Mouse (Mus musculus): ENCODE measurements at regions not wholly inside any gene's neighbourhood (a gene's known extent, or its start where the extent isn't known, plus 50 kb on each side); places are given as distances from the start of the nearest gene placed in this dataset.

- Histone ChIP-seq H3K36me3 (no peaks in the 10 kb centered on the region), H3K4me1 (replicated peaks) (0 out of 2 replicates have a peak, but pooled peaks cover 4% of the 10 kb centered on the region), H3K27ac (no peak overlapping the region), H3K4me2 (replicated peaks) (no peak overlapping the region), H3K9me3 (no peaks in the 10 kb centered on the region), H3K27me3 (no peaks in the 10 kb centered on the region), H3K4me3 (replicated peaks) (no peak overlapping the region), H3K9ac (replicated peaks) (no peak overlapping the region)
- ATAC-seq, result no peak
- 6% methylated on average over 5 of the region's 5 CpGs for WGBS
Measured at GRCm38 (mm10) chr9:113601451-113601850, 106.6 kb downstream of the Pdcd6ip start.

- WGBS, result 69% methylated on average over 6 of the region's 6 CpGs
- no peak overlapping the region for H3K9ac ChIP-seq (replicated peaks)
- H3K36me3 ChIP-seq, result no peaks in the 10 kb centered on the region
- ATAC-seq, result no peak
- H3K4me1 ChIP-seq (replicated peaks), result no peaks in the 10 kb centered on the region
- H3K4me2 ChIP-seq (replicated peaks), result no peak overlapping the region
- H3K9me3 ChIP-seq, result no peaks in the 10 kb centered on the region
- H3K27me3 ChIP-seq, result no peaks in the 10 kb centered on the region
- no peak overlapping the region for H3K27ac ChIP-seq
- no peak overlapping the region for H3K4me3 ChIP-seq (replicated peaks)
Measured at GRCm38 (mm10) chr9:113587260-113587659, 120.8 kb downstream of the Pdcd6ip start.

- Histone ChIP-seq H3K4me1 (replicated peaks) (no peaks in the 10 kb centered on the region), H3K4me3 (replicated peaks) (no peak overlapping the region)
Measured at GRCm38 (mm10) chr9:113586477-113586876, 121.6 kb downstream of the Pdcd6ip start.

GRCm38 (mm10) chr9:113578221-113578620 lies 129.8 kb downstream of the Pdcd6ip start:
- no peak for ATAC-seq
- 71% methylated on average over 9 of the region's 9 CpGs for WGBS
- no peaks in the 10 kb centered on the region for H3K4me1 ChIP-seq (replicated peaks)
- H3K9ac ChIP-seq (replicated peaks), result no peak overlapping the region
- H3K9me3 ChIP-seq, result no peaks in the 10 kb centered on the region
- no peak overlapping the region for H3K27ac ChIP-seq
- H3K4me3 ChIP-seq (replicated peaks), result no peak overlapping the region
- no peak overlapping the region for H3K4me2 ChIP-seq (replicated peaks)
- H3K27me3 ChIP-seq, result no peaks in the 10 kb centered on the region
- no peaks in the 10 kb centered on the region for H3K36me3 ChIP-seq

More at GRCm38 (mm10) chr9:113586477-113586876, 121.6 kb downstream of the Pdcd6ip start:
- no peak for ATAC-seq
- 95% methylated on average over 4 of the region's 4 CpGs for WGBS
- no peaks in the 10 kb centered on the region for H3K9me3 ChIP-seq
- H3K36me3 ChIP-seq, result no peaks in the 10 kb centered on the region
- no peak overlapping the region for H3K27ac ChIP-seq
- no peaks in the 10 kb centered on the region for H3K27me3 ChIP-seq
- no peak overlapping the region for H3K4me2 ChIP-seq (replicated peaks)
- no peak overlapping the region for H3K9ac ChIP-seq (replicated peaks)

GRCm38 (mm10) chr9:113568849-113569248 lies 139.2 kb downstream of the Pdcd6ip start:
- Histone ChIP-seq H3K36me3 (no peaks in the 10 kb centered on the region), H3K4me3 (replicated peaks) (no peak overlapping the region), H3K27me3 (no peaks in the 10 kb centered on the region), H3K4me2 (replicated peaks) (no peak overlapping the region), H3K4me1 (replicated peaks) (no peaks in the 10 kb centered on the region), H3K9me3 (no peaks in the 10 kb centered on the region), H3K9ac (replicated peaks) (no peak overlapping the region), H3K27ac (no peak overlapping the region)
- 92% methylated on average over 1 of the region's 1 CpGs for WGBS
- no peak for ATAC-seq

GRCm38 (mm10) chr9:113567705-113568104 lies 140.4 kb downstream of the Pdcd6ip start:
- H3K4me3 ChIP-seq (replicated peaks), result no peak overlapping the region
- H3K9ac ChIP-seq (replicated peaks), result no peak overlapping the region
- H3K27ac ChIP-seq, result no peak overlapping the region
- no peaks in the 10 kb centered on the region for H3K4me1 ChIP-seq (replicated peaks)
- no peaks in the 10 kb centered on the region for H3K36me3 ChIP-seq
- H3K4me2 ChIP-seq (replicated peaks), result no peak overlapping the region
- no peaks in the 10 kb centered on the region for H3K27me3 ChIP-seq
- H3K9me3 ChIP-seq, result no peaks in the 10 kb centered on the region
- no peak for ATAC-seq
- WGBS, result 89% methylated on average over 1 of the region's 1 CpGs

- H3K27ac ChIP-seq, result no peak overlapping the region
- ATAC-seq, result no peak
- no peaks in the 10 kb centered on the region for H3K4me1 ChIP-seq (replicated peaks)
- no peaks in the 10 kb centered on the region for H3K27me3 ChIP-seq
- no peak overlapping the region for H3K4me3 ChIP-seq (replicated peaks)
- H3K4me2 ChIP-seq (replicated peaks), result no peak overlapping the region
- H3K36me3 ChIP-seq, result no peaks in the 10 kb centered on the region
- no peak overlapping the region for H3K9ac ChIP-seq (replicated peaks)
- 86% methylated on average over 3 of the region's 3 CpGs for WGBS
- no peaks in the 10 kb centered on the region for H3K9me3 ChIP-seq
Measured at GRCm38 (mm10) chr9:113566620-113567019, 141.4 kb downstream of the Pdcd6ip start.

GRCm38 (mm10) chr9:113553911-113554310 lies 154.1 kb downstream of the Pdcd6ip start:
- no peak for ATAC-seq
- Histone ChIP-seq H3K9me3 (no peaks in the 10 kb centered on the region; the same call in 1 of the 2 replicates), H3K27ac (no peak overlapping the region), H3K27me3 (no peaks in the 10 kb centered on the region), H3K36me3 (no peaks in the 10 kb centered on the region), H3K4me2 (replicated peaks) (no peak overlapping the region), H3K4me1 (replicated peaks) (no peaks in the 10 kb centered on the region), H3K4me3 (replicated peaks) (no peak overlapping the region), H3K9ac (replicated peaks) (no peak overlapping the region)
- WGBS, result 93% methylated on average over 12 of the region's 12 CpGs

- H3K4me1 ChIP-seq (replicated peaks), result no peaks in the 10 kb centered on the region
- no peak for ATAC-seq
- H3K4me2 ChIP-seq (replicated peaks), result no peak overlapping the region
- no peaks in the 10 kb centered on the region for H3K9me3 ChIP-seq
- no peak overlapping the region for H3K4me3 ChIP-seq (replicated peaks)
- H3K36me3 ChIP-seq, result no peaks in the 10 kb centered on the region
- H3K27me3 ChIP-seq, result no peaks in the 10 kb centered on the region
- H3K27ac ChIP-seq, result no peak overlapping the region
- 86% methylated on average over 3 of the region's 3 CpGs for WGBS
- H3K9ac ChIP-seq (replicated peaks), result no peak overlapping the region
Measured at GRCm38 (mm10) chr9:113547458-113547857, 160.6 kb downstream of the Pdcd6ip start.

- H3K4me3 ChIP-seq (replicated peaks), result no peak overlapping the region
- 88% methylated on average over 2 of the region's 2 CpGs for WGBS
Measured at GRCm38 (mm10) chr9:113528586-113528985, 179.5 kb downstream of the Pdcd6ip start.

GRCm38 (mm10) chr9:113524307-113524706 lies 183.8 kb downstream of the Pdcd6ip start:
- no peaks in the 10 kb centered on the region for H3K36me3 ChIP-seq
- no peak overlapping the region for H3K4me3 ChIP-seq (replicated peaks)
- H3K9me3 ChIP-seq, result no peaks in the 10 kb centered on the region
- H3K27me3 ChIP-seq, result no peaks in the 10 kb centered on the region
- H3K27ac ChIP-seq, result no peak overlapping the region
- no peak for ATAC-seq
- 0 out of 2 replicates have a peak, but pooled peaks cover 3% of the 10 kb centered on the region for H3K4me1 ChIP-seq (replicated peaks)
- 78% methylated on average over 3 of the region's 3 CpGs for WGBS
- no peak overlapping the region for H3K4me2 ChIP-seq (replicated peaks)
- no peak overlapping the region for H3K9ac ChIP-seq (replicated peaks)

More at GRCm38 (mm10) chr9:113528586-113528985, 179.5 kb downstream of the Pdcd6ip start:
- Histone ChIP-seq H3K9ac (replicated peaks) (no peak overlapping the region), H3K36me3 (no peaks in the 10 kb centered on the region), H3K4me1 (replicated peaks) (no peaks in the 10 kb centered on the region), H3K27me3 (no peaks in the 10 kb centered on the region), H3K27ac (no peak overlapping the region), H3K9me3 (no peaks in the 10 kb centered on the region), H3K4me2 (replicated peaks) (no peak overlapping the region)
- no peak for ATAC-seq

- no peak for ATAC-seq
- 89% methylated on average over 2 of the region's 2 CpGs for WGBS
- Histone ChIP-seq H3K27me3 (no peaks in the 10 kb centered on the region), H3K9ac (replicated peaks) (no peak overlapping the region), H3K4me1 (replicated peaks) (0 out of 2 replicates have a peak, but pooled peaks cover 3% of the 10 kb centered on the region), H3K4me2 (replicated peaks) (no peak overlapping the region), H3K9me3 (no peaks in the 10 kb centered on the region), H3K27ac (no peak overlapping the region), H3K36me3 (no peaks in the 10 kb centered on the region), H3K4me3 (replicated peaks) (no peak overlapping the region)
Measured at GRCm38 (mm10) chr9:113523173-113523572, 184.9 kb downstream of the Pdcd6ip start.

- WGBS, result 67% methylated on average over 10 of the region's 10 CpGs
- ATAC-seq, result peak; percentile 30; the same call in 1 of the 2 replicates
- Histone ChIP-seq H3K4me2 (replicated peaks) (no peak overlapping the region), H3K9me3 (no peaks in the 10 kb centered on the region), H3K27ac (no peak overlapping the region), H3K27me3 (no peaks in the 10 kb centered on the region), H3K36me3 (no peaks in the 10 kb centered on the region), H3K4me1 (replicated peaks) (0 out of 2 replicates have a peak, but pooled peaks cover 3% of the 10 kb centered on the region), H3K9ac (replicated peaks) (no peak overlapping the region), H3K4me3 (replicated peaks) (no peak overlapping the region)
Measured at GRCm38 (mm10) chr9:113519727-113520126, 188.3 kb downstream of the Pdcd6ip start.

Data from midbrain, embryonic 13.5 days (tissue).